Mouse (Mus musculus) forebrain, postnatal 0 days (tissue): Measurements from ENCODE around the gene Sumo3. TPM values are rescaled to one million over a fixed set of nuclear protein-coding genes. Genes with fewer than 3 reads are reported as not detected.

Experiments used
- ATAC-seq: fragments of 200-750 bp; cut with Nextera tagmentation; 2 replicates; pipeline ENCODE4 v1.8.0; 2017; ENCODE audit warnings: mild to moderate bottlenecking, moderate library complexity
- DNase-seq: peaks from one replicate; pipeline ENCODE4 v3.0.0-alpha.2; 2015
- H3K27ac ChIP-seq: fragments of 300-500 bp; sonication (generic); 2 replicates; pipeline ENCODE4 v1.5.1; 2014; ENCODE audit warnings: low read depth, mild to moderate bottlenecking, antibody characterized with exemption, low read length, moderate library complexity, mixed read lengths
- H3K27me3 ChIP-seq: fragments of 300-500 bp; sonication (generic); 2 replicates; pipeline ENCODE4 v1.6.1; 2014; ENCODE audit warnings: mild to moderate bottlenecking, low read length, mixed read lengths; ENCODE audit not compliant: insufficient read depth
- H3K36me3 ChIP-seq: fragments of 300-500 bp; sonication (generic); 2 replicates; pipeline ENCODE4 v1.6.1; 2014; ENCODE audit warnings: mild to moderate bottlenecking, moderate library complexity; ENCODE audit not compliant: insufficient read depth
- H3K4me1 ChIP-seq: fragments of 300-500 bp; sonication (generic); 2 replicates; pipeline ENCODE4 v1.6.1; 2014; ENCODE audit warnings: antibody characterized with exemption; ENCODE audit not compliant: insufficient read depth
- H3K4me2 ChIP-seq: fragments of 300-500 bp; sonication (generic); 2 replicates; pipeline ENCODE4 v1.6.1; 2014; ENCODE audit warnings: low read depth, mild to moderate bottlenecking, moderate library complexity
- H3K4me3 ChIP-seq: fragments of 300-500 bp; sonication (generic); 2 replicates; pipeline ENCODE4 v1.5.1; 2014; ENCODE audit warnings: low read depth, low read length, mixed read lengths
- H3K9ac ChIP-seq: fragments of 300-500 bp; sonication (generic); 2 replicates; pipeline ENCODE4 v1.6.1; 2014; ENCODE audit warnings: mild to moderate bottlenecking
- H3K9me3 ChIP-seq: fragments of 300-500 bp; sonication (generic); 2 replicates; pipeline ENCODE4 v1.6.1; 2016; ENCODE audit warnings: low read length
- CTCF ChIP-seq: sonication (generic); IDR thresholded peaks from 2 replicates; pipeline ENCODE4 v1.5.1; 2016; ENCODE audit warnings: antibody characterized with exemption, control low read depth, low read depth
- WGBS: fragments of 180-500 bp; shearing (Covaris S2); extraction: QIAGEN DNeasy Blood & Tissue Kit; methylation state at CpG from one replicate; pipeline ENCODE4 v1.1.7; 2014; 5-methylcytosine and 5-hydroxymethylcytosine counted together
- polyA plus RNA-seq: library from polyadenylated mRNA; unstranded; fragments of >200 nt; fragmentation: Nextera tagmentation; extraction: Ambion mirVana; gene quantifications from 2 replicates; pipeline ENCODE4 v1.2.1, GENCODE M21; 2015
- total RNA-seq: library from RNA; depleted of rRNA; stranded (reverse); fragments of >200 nt; gene quantifications from 2 replicates; pipeline ENCODE4 v1.2.3, GENCODE M21; 2014

The Sumo3 gene
- total and polyA plus RNA-seq, 2 experiments from 2014 or later, result 270 to 381 TPM

DNA sequence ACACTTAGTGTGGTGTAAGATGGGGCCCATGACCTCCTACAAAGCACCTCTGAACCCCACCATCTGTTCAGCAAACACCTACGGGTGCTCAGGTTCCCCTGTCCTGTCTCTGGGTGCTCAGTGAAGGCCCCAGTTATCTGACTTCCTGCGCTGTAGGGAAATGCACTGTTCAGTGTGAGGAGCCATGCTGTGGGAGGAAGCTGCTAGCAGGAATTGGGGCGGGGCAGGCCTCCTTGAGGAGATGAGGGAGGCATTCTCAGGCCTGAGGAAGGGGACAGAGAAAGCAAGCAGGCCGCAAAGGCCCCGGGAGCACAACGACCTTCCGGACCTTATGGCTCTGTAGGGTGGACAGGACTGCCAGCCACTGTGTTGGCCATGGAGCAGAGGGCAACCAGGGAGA, 16.8 kb upstream of the Sumo3 start:
- ATAC-seq, result no peak
- H3K36me3 ChIP-seq, result peaks cover 50% of the 10 kb centered on the region
- peak overlapping the region; percentile 40; the same call in 1 of the 2 replicates for H3K27ac ChIP-seq
- H3K9me3 ChIP-seq, result no peaks in the 10 kb centered on the region
- no peak for DNase-seq
- no peak overlapping the region for H3K4me2 ChIP-seq
- H3K4me3 ChIP-seq, result no peak overlapping the region
- H3K27me3 ChIP-seq, result no peaks in the 10 kb centered on the region
- H3K4me1 ChIP-seq, result no peaks in the 10 kb centered on the region
- WGBS, result 85% methylated on average over 7 of the region's 7 CpGs
- no peak overlapping the region for H3K9ac ChIP-seq
- no peak for TF ChIP-seq CTCF

- no peaks in the 10 kb centered on the region for H3K27me3 ChIP-seq
- no peak for ATAC-seq
- 75% methylated on average over 8 of the region's 8 CpGs for WGBS
- peaks cover 57% of the 10 kb centered on the region for H3K36me3 ChIP-seq
- H3K4me2 ChIP-seq, result no peak overlapping the region
- H3K4me3 ChIP-seq, result no peak overlapping the region
- no peaks in the 10 kb centered on the region for H3K9me3 ChIP-seq
- H3K9ac ChIP-seq, result no peak overlapping the region
- no peak for TF ChIP-seq CTCF
- H3K27ac ChIP-seq, result no peak overlapping the region; the same call in 1 of the 2 replicates
- H3K4me1 ChIP-seq, result no peaks in the 10 kb centered on the region
- DNase-seq, result no peak
Measured at GRCm38 (mm10) chr10:77589749-77590148, 16.1 kb upstream of the Sumo3 start.

DNA sequence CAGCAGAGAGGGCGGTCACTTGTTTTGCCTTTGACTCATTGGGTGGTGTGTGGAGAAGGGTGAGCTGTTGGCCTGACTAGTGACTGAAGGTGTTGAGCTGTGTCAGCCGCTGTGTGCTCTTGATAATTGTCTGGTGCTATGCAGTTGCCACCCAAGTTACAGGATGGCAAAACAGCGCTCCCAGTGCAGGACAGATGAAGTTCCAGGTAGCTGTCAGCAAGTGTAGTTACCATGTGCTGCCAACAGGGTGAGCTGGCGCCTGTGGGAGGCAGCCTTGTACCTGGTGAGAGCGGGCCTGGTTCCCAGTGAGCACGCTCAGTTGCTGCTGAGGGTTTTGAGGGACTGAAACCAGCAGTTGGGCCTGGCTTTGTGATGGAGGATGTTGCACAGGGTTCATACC, 15.1 kb upstream of the Sumo3 start:
- Histone ChIP-seq H3K9ac (no peak overlapping the region), H3K4me2 (no peak overlapping the region), H3K27ac (no peak overlapping the region), H3K27me3 (no peaks in the 10 kb centered on the region), H3K9me3 (no peaks in the 10 kb centered on the region), H3K4me3 (no peak overlapping the region), H3K36me3 (peaks cover 67% of the 10 kb centered on the region), H3K4me1 (no peaks in the 10 kb centered on the region)
- ATAC-seq, result peak; percentile 82
- WGBS, result 41% methylated on average over 6 of the region's 6 CpGs
- peak; percentile 79 for TF ChIP-seq CTCF
- peak; percentile 48 for DNase-seq

GRCm38 (mm10) chr10:77591546-77591945, 14.4 kb upstream of the Sumo3 start:
- no peak for DNase-seq
- H3K27me3 ChIP-seq, result no peaks in the 10 kb centered on the region
- WGBS, result 43% methylated on average over 6 of the region's 6 CpGs
- no peak overlapping the region for H3K9ac ChIP-seq
- no peaks in the 10 kb centered on the region for H3K9me3 ChIP-seq
- no peak overlapping the region for H3K4me3 ChIP-seq
- no peak for TF ChIP-seq CTCF
- H3K27ac ChIP-seq, result no peak overlapping the region
- H3K36me3 ChIP-seq, result peaks cover 71% of the 10 kb centered on the region
- no peak overlapping the region for H3K4me2 ChIP-seq
- no peaks in the 10 kb centered on the region for H3K4me1 ChIP-seq
- no peak for ATAC-seq

- Histone ChIP-seq H3K9ac (no peak overlapping the region), H3K4me1 (no peaks in the 10 kb centered on the region), H3K36me3 (peaks cover 75% of the 10 kb centered on the region), H3K27ac (no peak overlapping the region), H3K27me3 (no peaks in the 10 kb centered on the region), H3K9me3 (no peaks in the 10 kb centered on the region), H3K4me2 (no peak overlapping the region), H3K4me3 (no peak overlapping the region)
- ATAC-seq (no peak), DNase-seq (no peak)
- 94% methylated on average over 2 of the region's 2 CpGs for WGBS
- no peak for TF ChIP-seq CTCF
Measured at GRCm38 (mm10) chr10:77596060-77596459, 9.8 kb upstream of the Sumo3 start.

DNA sequence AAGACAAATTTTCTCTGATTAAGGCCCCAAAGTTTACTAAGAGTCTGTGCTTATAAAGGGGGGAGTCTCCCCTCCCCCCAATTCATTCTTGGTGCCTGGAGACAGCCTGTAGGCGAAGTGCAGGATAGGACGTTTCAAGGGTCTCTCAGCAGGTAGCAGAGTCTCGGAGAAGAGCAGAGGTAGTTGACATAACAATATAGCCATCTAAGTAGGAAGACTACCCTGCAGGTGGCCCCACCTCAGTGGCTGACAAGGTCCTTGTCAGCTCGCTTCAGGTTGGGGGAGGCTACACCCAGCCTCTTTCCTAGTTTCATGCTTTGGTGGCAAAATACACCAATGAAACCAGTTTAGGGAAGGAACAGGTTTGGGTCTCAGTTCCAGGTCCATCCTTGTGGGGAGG, 2.9 kb upstream of the Sumo3 start:
- ATAC-seq, result no peak

GRCm38 (mm10) chr10:77604111-77604510, 1.8 kb upstream of the Sumo3 start:
- WGBS, result 92% methylated on average over 6 of the region's 6 CpGs
- TF ChIP-seq CTCF, result peak; percentile 39
- H3K36me3 ChIP-seq, result peaks cover 4% of the 10 kb centered on the region; the same call in 1 of the 2 replicates
- H3K9ac ChIP-seq, result no peak overlapping the region
- peaks cover 8% of the 10 kb centered on the region; the same call in 1 of the 2 replicates for H3K4me1 ChIP-seq
- no peaks in the 10 kb centered on the region for H3K27me3 ChIP-seq
- ATAC-seq (no peak), DNase-seq (no peak)
- no peak overlapping the region for H3K4me3 ChIP-seq
- no peaks in the 10 kb centered on the region for H3K9me3 ChIP-seq
- no peak overlapping the region for H3K27ac ChIP-seq
- H3K4me2 ChIP-seq, result no peak overlapping the region

More for the DNA sequence above, 2.9 kb upstream of the Sumo3 start:
- no peak overlapping the region for H3K9ac ChIP-seq
- H3K4me3 ChIP-seq, result no peak overlapping the region
- no peak overlapping the region for H3K27ac ChIP-seq
- no peak overlapping the region for H3K4me2 ChIP-seq
- no peaks in the 10 kb centered on the region for H3K27me3 ChIP-seq
- no peak for DNase-seq
- H3K9me3 ChIP-seq, result no peaks in the 10 kb centered on the region
- peaks cover 8% of the 10 kb centered on the region; the same call in 1 of the 2 replicates for H3K4me1 ChIP-seq
- H3K36me3 ChIP-seq, result peaks cover 14% of the 10 kb centered on the region
- TF ChIP-seq CTCF, result no peak
- 62% methylated on average over 4 of the region's 4 CpGs for WGBS
